In the genomic region with DNA sequence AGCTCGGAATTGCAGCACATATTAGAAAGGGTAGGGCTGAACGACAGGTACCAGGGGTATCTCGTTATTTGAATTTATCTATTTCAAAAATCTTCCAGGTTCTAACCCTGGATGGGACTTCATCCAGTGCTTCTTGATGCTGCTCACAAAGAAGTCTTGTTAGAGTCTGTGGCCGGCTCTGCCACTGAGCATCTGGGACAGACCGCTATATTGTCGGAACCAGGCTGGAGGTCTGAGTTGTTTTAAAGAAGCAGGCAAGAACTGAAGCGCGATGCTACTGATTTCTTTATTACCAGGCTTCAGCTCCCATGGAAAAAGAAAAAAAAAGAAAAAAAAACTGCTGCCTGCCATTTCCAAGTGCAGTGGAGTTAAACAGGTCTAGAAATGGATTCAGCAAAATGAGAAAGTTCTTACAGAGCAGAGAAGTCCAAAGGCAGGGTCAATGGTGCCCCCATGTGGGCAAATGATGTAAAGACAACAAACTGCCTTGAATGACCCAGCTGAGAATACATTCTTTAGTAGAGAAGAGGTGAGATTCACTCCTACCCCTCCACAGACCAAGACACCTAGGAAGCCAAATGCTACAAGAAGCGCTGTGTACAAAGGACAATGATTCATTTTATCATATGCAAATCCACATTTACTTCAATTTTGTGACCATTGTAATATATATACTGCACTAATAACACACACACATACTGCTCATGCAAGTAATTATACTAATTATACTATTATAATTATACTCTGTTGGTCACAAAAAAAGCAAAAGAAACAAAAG, we compare ENCODE assay signal across 9 mouse cellular contexts.
DNase-seq lines count a peak whose midpoint lies in the region; ATAC-seq and TF ChIP-seq lines count a peak whose summit lies in the region.
"Had no signal": no experiment of that assay in that cellular context is flagged by ENCODE, and none has a peak within 500 bp of the region (broad histone marks: within the 10 kb centered on the region; RNA-seq: fewer than 3 reads in every experiment).

No protein-coding gene starts in this region.

- WGBS in kidney, adult 2 months: 72% methylated on average over 9 of the region's 9 CpGs
- WGBS in kidney, embryonic 16.5 days: 74% methylated on average over 9 of the region's 9 CpGs
- 74% methylated on average over 9 of the region's 9 CpGs for WGBS in embryonic facial prominence, embryonic 10.5 days
- WGBS in hindbrain, embryonic 15.5 days: 64% methylated on average over 9 of the region's 9 CpGs
- 70% methylated on average over 9 of the region's 9 CpGs for WGBS in limb, embryonic 13.5 days
- WGBS in neural tube, embryonic 15.5 days: 69% methylated on average over 9 of the region's 9 CpGs

- H3K27me3 ChIP-seq in kidney, adult 2 months (replicated peaks; ENCODE audit: control insufficient read depth, insufficient read depth, low read length): no peaks in the 10 kb centered on the region
- H3K27me3 ChIP-seq in kidney, embryonic 16.5 days (ENCODE audit: insufficient read depth, low read length): no peaks in the 10 kb centered on the region
- H3K27me3 ChIP-seq in embryonic facial prominence, embryonic 10.5 days (replicated peaks; ENCODE audit: low read depth, poor library complexity, severe bottlenecking): no peaks in the 10 kb centered on the region
- H3K27me3 ChIP-seq in hindbrain, embryonic 15.5 days: no peaks in the 10 kb centered on the region
- no peaks in the 10 kb centered on the region for H3K27me3 ChIP-seq in limb, embryonic 13.5 days
- H3K27me3 ChIP-seq in neural tube, embryonic 15.5 days (replicated peaks): no peaks in the 10 kb centered on the region

- no peak overlapping the region for H3K4me2 ChIP-seq in kidney, embryonic 16.5 days (replicated peaks; ENCODE audit: low read depth, low read length)
- 0 out of 2 replicates have a peak overlapping the region, but pooled peaks have one; percentile 9 for H3K4me2 ChIP-seq in hindbrain, embryonic 15.5 days
- no peak overlapping the region for H3K4me2 ChIP-seq in limb, embryonic 13.5 days (replicated peaks)
- H3K4me2 ChIP-seq in neural tube, embryonic 15.5 days: peak overlapping the region; percentile 20; the same call in 1 of the 2 replicates

- H3K4me1 ChIP-seq in kidney, adult 2 months (ENCODE audit: control insufficient read depth, insufficient read depth, low read length): no peaks in the 10 kb centered on the region
- no peaks in the 10 kb centered on the region for H3K4me1 ChIP-seq in kidney, embryonic 16.5 days (ENCODE audit: insufficient read depth, low read length)
- no peaks in the 10 kb centered on the region for H3K4me1 ChIP-seq in embryonic facial prominence, embryonic 10.5 days
- H3K4me1 ChIP-seq in hindbrain, embryonic 15.5 days (replicated peaks): peaks cover 4% of the 10 kb centered on the region
- H3K4me1 ChIP-seq in limb, embryonic 13.5 days: no peaks in the 10 kb centered on the region
- H3K4me1 ChIP-seq in neural tube, embryonic 15.5 days: no peaks in the 10 kb centered on the region

- no peak overlapping the region for H3K9ac ChIP-seq in kidney, embryonic 16.5 days (replicated peaks; ENCODE audit: low read length)
- no peak overlapping the region for H3K9ac ChIP-seq in hindbrain, embryonic 15.5 days
- no peak overlapping the region for H3K9ac ChIP-seq in limb, embryonic 13.5 days
- no peak overlapping the region for H3K9ac ChIP-seq in neural tube, embryonic 15.5 days (replicated peaks)

- no peak overlapping the region for H3K4me3 ChIP-seq in kidney, adult 2 months (ENCODE audit: insufficient read depth, low read depth, low read length)
- no peak overlapping the region for H3K4me3 ChIP-seq in kidney, embryonic 16.5 days (ENCODE audit: low read length)
- H3K4me3 ChIP-seq in embryonic facial prominence, embryonic 10.5 days: no peak overlapping the region
- no peak overlapping the region for H3K4me3 ChIP-seq in hindbrain, embryonic 15.5 days
- H3K4me3 ChIP-seq in limb, embryonic 13.5 days: no peak overlapping the region
- H3K4me3 ChIP-seq in neural tube, embryonic 15.5 days (replicated peaks): no peak overlapping the region

- no peak for ATAC-seq in kidney, embryonic 16.5 days (ENCODE audit: low FRiP score, low TSS enrichment)
- ATAC-seq in hindbrain, embryonic 15.5 days (ENCODE audit: low FRiP score, low read depth): peak; percentile 85
- ATAC-seq in limb, embryonic 13.5 days (ENCODE audit: low FRiP score, low read depth): 0 out of 2 replicates have a peak, but pooled peaks have one; percentile 32
- ATAC-seq in neural tube, embryonic 15.5 days (ENCODE audit: low FRiP score): peak; percentile 83
- no peak for ATAC-seq in erythroblast, adult 5-6 weeks (replicated peaks; ENCODE audit: low FRiP score, poor library complexity, severe bottlenecking)

- no peak overlapping the region for H3K27ac ChIP-seq in kidney, adult 2 months (ENCODE audit: insufficient read depth, low read depth, low read length)
- H3K27ac ChIP-seq in kidney, embryonic 16.5 days (ENCODE audit: low read length): no peak overlapping the region
- H3K27ac ChIP-seq in embryonic facial prominence, embryonic 10.5 days (replicated peaks): no peak overlapping the region
- H3K27ac ChIP-seq in hindbrain, embryonic 15.5 days (replicated peaks): peak overlapping the region; percentile 62
- H3K27ac ChIP-seq in limb, embryonic 13.5 days: no peak overlapping the region
- no peak overlapping the region for H3K27ac ChIP-seq in neural tube, embryonic 15.5 days (replicated peaks)
- H3K27ac ChIP-seq: macrophage had no signal

- TF ChIP-seq CTCF in kidney, adult 2 months (conservative IDR thresholded peaks at IDR 0.05; ENCODE audit: insufficient read depth, insufficient read length, low read depth, low read length): peak; percentile 39

- no peaks in the 10 kb centered on the region for H3K9me3 ChIP-seq in kidney, embryonic 16.5 days (ENCODE audit: low read length)
- H3K9me3 ChIP-seq in embryonic facial prominence, embryonic 10.5 days: no peaks in the 10 kb centered on the region
- no peaks in the 10 kb centered on the region for H3K9me3 ChIP-seq in hindbrain, embryonic 15.5 days
- no peaks in the 10 kb centered on the region for H3K9me3 ChIP-seq in limb, embryonic 13.5 days
- no peaks in the 10 kb centered on the region for H3K9me3 ChIP-seq in neural tube, embryonic 15.5 days (replicated peaks)

- TF ChIP-seq POLR2A in kidney, adult 2 months (IDR thresholded peaks at IDR 0.05; ENCODE audit: low read depth, low read length): no peak

- no peaks in the 10 kb centered on the region for H3K36me3 ChIP-seq in kidney, adult 2 months (ENCODE audit: control insufficient read depth, insufficient read depth, low read length)
- no peaks in the 10 kb centered on the region for H3K36me3 ChIP-seq in kidney, embryonic 16.5 days (ENCODE audit: insufficient read depth, low read length)
- no peaks in the 10 kb centered on the region for H3K36me3 ChIP-seq in embryonic facial prominence, embryonic 10.5 days (replicated peaks)
- no peaks in the 10 kb centered on the region for H3K36me3 ChIP-seq in hindbrain, embryonic 15.5 days
- no peaks in the 10 kb centered on the region for H3K36me3 ChIP-seq in limb, embryonic 13.5 days
- H3K36me3 ChIP-seq in neural tube, embryonic 15.5 days: no peaks in the 10 kb centered on the region

- DNase-seq in kidney, adult 2 months: peak; percentile 37
- DNase-seq in adrenal gland, postnatal 10 days: peak; percentile 65
- peak; percentile 66 for DNase-seq in embryonic facial prominence, embryonic 10.5 days (ENCODE audit: low spot score)

Comparison
In these comparisons a context has a peak if more than half of its experiments do, and no peak if none do; other contexts are left out.
1. ATAC-seq: peak in hindbrain, embryonic 15.5 days (single experiment), limb, embryonic 13.5 days (single experiment) and neural tube, embryonic 15.5 days (single experiment); none in kidney, embryonic 16.5 days (single experiment) and erythroblast, adult 5-6 weeks (single experiment).
2. H3K4me2 ChIP-seq: peak in hindbrain, embryonic 15.5 days (single experiment) and neural tube, embryonic 15.5 days (single experiment); none in kidney, embryonic 16.5 days (single experiment) and limb, embryonic 13.5 days (single experiment).
3. Peak in every context shown above with its lines, with median percentiles within 50 percentile points of each other: DNase-seq.